Mouse (Mus musculus) brain, embryonic 14.5 days (tissue): ENCODE measurements around the gene Rcn2.

Source experiments
- CTCF ChIP-seq: fragments of 200-500 bp; IDR thresholded peaks from 2 replicates; pipeline ENCODE4 v1.5.1; 2012; ENCODE audit warnings: inconsistent platforms, mild to moderate bottlenecking, moderate library complexity, borderline replicate concordance; ENCODE audit not compliant: insufficient read depth, insufficient read length; ENCODE audit errors: extremely low read depth
- POLR2A ChIP-seq: fragments of 200-500 bp; IDR thresholded peaks from 2 replicates; pipeline ENCODE4 v1.6.1; 2012; ENCODE audit warnings: mild to moderate bottlenecking, inconsistent platforms, borderline replicate concordance; ENCODE audit not compliant: poor library complexity, insufficient read depth, insufficient read length, severe bottlenecking; ENCODE audit errors: extremely low read depth

- TF ChIP-seq POLR2A (no peak), CTCF (peak; percentile 18; the same call in 1 of the 2 replicates)
These were observed 50.5 kb downstream of the Rcn2 start for GRCm38 (mm10) chr9:56092102-56092501.
